Mouse (Mus musculus) cerebellum, adult 11-12 months (tissue): ENCODE measurements around the gene Foxp3.

ENCODE experiments used
- DNase-seq: peaks from one replicate; pipeline ENCODE4 v3.0.0; 2022

Gene Foxp3

GRCm38 (mm10) chrX:7573176-7574086 is at the start of gene Foxp3:
Foxp3 (plus strand) TSS chrX:7573644.
- peak; percentile 66 for DNase-seq

GRCm38 (mm10) chrX:7524961-7525360 is 48.5 kb upstream of the Foxp3 start:
- peak; percentile 3 for DNase-seq

GRCm38 (mm10) chrX:7553474-7553873 is 20.0 kb upstream of the Foxp3 start:
- no peak for DNase-seq

DNA sequence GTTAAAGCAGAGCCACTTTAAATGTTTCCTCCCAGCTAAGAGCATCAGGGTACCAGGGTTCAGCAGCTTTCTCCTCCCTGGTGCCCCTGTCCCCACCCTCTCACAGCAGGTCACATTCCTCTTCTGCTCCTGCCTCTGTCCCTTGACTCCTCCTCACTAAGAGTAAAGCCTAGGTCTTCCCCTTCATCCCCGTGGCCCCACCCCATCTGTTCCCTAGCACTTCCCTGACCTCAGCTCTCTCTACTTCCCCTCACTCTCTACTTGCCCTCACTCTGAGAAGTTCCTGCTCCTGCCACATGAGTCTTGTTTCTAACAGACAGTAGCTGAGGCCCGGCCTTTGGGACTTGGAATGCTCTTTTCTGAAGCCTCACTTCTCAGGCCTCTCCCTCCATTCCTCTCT is 10.4 kb upstream of the Foxp3 start:
- DNase-seq: no peak

DNA sequence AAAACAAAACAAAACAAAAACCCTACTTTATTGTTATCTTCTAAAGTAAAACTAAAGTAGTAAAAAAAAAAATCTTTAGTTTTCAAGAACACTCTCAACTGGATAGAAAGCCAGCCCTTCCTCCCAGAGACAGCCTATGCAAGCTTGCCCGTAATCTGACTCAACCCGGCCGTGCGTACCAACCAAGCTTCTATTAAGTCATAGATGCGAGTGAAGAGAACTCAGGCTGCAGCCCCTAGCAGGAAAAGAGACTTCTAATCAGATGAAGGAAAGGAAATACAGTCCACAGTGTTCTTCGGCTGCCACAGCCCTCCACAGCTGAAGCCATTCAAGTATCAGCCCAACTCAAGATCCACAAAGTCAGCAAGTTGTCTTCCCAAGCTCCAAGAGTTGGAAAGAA is 7.1 kb upstream of the Foxp3 start:
- DNase-seq: no peak

- no peak for DNase-seq
These were observed 6.0 kb upstream of the Foxp3 start for GRCm38 (mm10) chrX:7567491-7567890.

GRCm38 (mm10) chrX:7570481-7571175 is 2.8 kb upstream of the Foxp3 start:
- no peak for DNase-seq

DNA sequence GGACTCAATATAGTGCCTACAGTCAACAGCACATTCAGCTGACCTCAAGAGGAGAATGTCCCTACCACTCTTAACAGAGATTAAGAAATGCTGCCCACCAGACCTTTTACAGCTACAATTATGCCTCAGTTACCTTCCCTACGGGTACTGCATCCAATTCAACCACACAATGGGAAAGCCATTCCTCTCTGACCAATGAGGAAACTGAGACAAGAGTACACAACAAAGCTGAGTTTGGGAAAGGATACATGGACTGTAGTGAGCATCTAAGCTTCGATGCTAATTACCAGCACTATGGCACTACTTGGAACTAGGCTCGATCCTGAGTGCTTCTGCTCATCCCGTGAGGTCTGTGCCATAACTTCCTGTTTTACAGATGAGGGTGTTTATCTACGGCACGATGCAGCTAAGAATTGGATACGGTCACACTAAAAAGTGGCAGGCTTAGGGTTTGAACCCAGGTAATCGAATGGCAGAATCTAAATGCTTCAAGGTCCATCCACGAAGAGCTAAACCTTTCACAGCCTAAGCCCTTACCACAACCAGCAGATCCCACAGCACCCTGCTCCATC is 1.8 kb upstream of the Foxp3 start:
- DNase-seq: no peak

GRCm38 (mm10) chrX:7572466-7572865 is 978 bp upstream of the Foxp3 start:
- no peak for DNase-seq

- DNase-seq: peak; percentile 97
These were observed 842 bp downstream of the Foxp3 start, which contains the start of gene Ppp1r3f for GRCm38 (mm10) chrX:7574087-7574884. Ppp1r3f (minus strand) TSS chrX:7574283.

- no peak for DNase-seq
These were observed 1.4 kb downstream of the Foxp3 start for GRCm38 (mm10) chrX:7574885-7575231.

GRCm38 (mm10) chrX:7581151-7581550 is 7.7 kb downstream of the Foxp3 start:
- DNase-seq: no peak

- DNase-seq: no peak
These were observed 10.4 kb downstream of the Foxp3 start for GRCm38 (mm10) chrX:7583881-7584280.

DNA sequence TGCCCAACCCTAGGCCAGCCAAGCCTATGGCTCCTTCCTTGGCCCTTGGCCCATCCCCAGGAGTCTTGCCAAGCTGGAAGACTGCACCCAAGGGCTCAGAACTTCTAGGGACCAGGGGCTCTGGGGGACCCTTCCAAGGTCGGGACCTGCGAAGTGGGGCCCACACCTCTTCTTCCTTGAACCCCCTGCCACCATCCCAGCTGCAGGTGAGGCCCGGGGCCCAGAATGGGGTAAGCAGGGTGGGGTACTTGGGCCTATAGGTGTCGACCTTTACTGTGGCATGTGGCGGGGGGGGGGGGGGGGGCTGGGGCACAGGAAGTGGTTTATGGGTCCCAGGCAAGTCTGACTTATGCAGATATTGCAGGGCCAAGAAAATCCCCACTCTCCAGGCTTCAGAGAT is 12.9 kb downstream of the Foxp3 start:
- no peak for DNase-seq

DNA sequence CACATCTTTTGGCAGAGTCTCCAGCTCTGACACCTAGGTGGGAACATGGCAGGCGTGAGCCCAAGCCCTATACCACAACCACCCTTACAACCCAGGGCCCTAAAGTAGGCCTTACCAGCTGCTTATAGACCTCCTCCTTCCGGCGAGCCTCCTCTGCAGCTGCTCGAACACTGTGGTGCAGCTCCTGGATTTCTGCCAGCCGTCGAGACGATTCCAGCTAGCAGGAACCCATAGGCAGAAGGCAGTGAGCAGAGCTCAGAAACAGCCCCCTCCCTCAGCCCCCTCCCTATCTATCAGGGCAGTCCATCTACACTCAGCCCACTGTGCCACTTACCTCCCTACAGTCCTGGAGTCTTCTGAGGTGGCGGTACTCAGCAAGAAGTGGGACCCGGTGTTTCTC is 21.9 kb downstream of the Foxp3 start:
- no peak for DNase-seq

GRCm38 (mm10) chrX:7604004-7604403 is 30.6 kb downstream of the Foxp3 start:
- DNase-seq: no peak

DNA sequence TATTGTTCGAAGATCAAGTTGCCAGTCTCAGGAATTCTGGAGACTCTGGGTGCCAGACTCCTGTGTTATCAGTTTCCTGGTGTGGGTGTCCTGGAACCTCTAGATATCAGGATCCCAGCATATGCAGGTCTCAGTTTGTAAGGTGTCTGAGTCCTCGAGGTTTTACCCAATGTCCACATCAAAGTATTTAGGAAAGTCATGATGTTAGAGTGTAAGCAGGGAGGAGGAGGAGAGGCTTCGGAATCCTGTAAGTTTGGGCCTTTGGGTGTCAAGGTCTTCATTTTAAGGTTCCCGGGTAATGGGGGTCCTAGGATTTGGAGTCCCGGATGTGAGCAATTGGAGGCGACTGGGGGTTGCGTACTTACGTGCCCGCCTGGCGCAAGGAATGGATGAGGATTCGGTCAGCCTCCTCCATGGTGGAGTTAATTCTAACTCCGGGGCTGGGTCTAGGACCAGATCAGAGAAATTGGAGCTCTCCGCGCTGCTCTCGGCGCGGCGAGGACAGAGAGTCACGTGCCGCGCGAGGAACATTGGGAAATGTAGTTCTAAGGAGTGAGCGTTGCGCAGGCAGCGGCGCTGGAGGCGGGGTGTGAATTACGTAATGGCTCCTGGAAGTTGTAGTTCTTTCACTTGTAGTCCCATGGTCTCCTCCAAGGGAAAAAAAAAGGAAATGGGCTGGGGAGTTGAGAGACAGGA is 31.6 kb downstream of the Foxp3 start, which contains the start of gene Ccdc22:
TSS of gene Ccdc22 (minus strand) at position 639 of the 696 bp plus-strand sequence.
- DNase-seq: peak; percentile 86

- no peak for DNase-seq
These were observed 32.1 kb downstream of the Foxp3 start for GRCm38 (mm10) chrX:7605575-7605941.

GRCm38 (mm10) chrX:7606783-7607182 is 33.3 kb downstream of the Foxp3 start, which contains the start of gene Cacna1f:
Cacna1f (plus strand) TSS chrX:7607083.
- DNase-seq: no peak

DNA sequence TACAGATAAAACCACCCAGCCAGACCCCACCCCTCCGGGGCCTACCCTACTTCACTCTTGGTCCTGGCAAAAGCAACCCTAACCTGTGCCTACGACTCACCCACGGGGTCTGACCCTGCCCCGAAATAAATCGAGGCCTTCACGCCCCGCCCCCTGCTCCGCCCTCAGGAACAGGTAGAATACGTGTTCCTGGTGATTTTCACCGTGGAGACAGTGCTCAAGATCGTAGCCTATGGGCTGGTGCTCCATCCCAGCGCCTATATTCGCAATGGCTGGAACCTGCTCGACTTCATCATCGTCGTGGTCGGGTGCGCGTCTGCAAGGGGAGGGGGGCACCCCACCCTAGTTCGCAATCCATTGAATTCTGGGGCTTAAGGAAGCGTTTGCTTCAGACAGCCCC is 36.6 kb downstream of the Foxp3 start:
- peak; percentile 54 for DNase-seq

GRCm38 (mm10) chrX:7610536-7611258 is 37.3 kb downstream of the Foxp3 start:
- DNase-seq: peak; percentile 55
